Mouse (Mus musculus): ENCODE measurements around the gene Gabarapl1.

GRCm38 (mm10) chr6:129557298-129558023 is 24.5 kb downstream of the Gabarapl1 start:
- TF ChIP-seq GATA1 (IDR thresholded peaks at IDR 0.05; ENCODE audit: borderline replicate concordance, low read length) (no peak), FLI1 (IDR thresholded peaks at IDR 0.05; ENCODE audit: low read length) (no peak)

Measured in megakaryocyte, embryonic 14.5 days (primary cell).